Mouse (Mus musculus): ENCODE data around the gene Map3k3.

GRCm38 (mm10) chr11:106063756-106064155 is 20.7 kb upstream of the Map3k3 start:
- TF ChIP-seq CTCF (IDR thresholded peaks at IDR 0.05; ENCODE audit: low read depth) (no peak), EP300 (IDR thresholded peaks at IDR 0.05; ENCODE audit: low read depth) (no peak)
